7 mouse cellular contexts compared by ENCODE assay signal in genomic region chr4:141213342-141213741, GRCm38 (mm10). TPM values are rescaled to one million over a fixed set of nuclear protein-coding genes. Genes with fewer than 3 reads are reported as not detected.
DNase-seq lines count a peak whose midpoint lies in the region; ATAC-seq and TF ChIP-seq lines count a peak whose summit lies in the region.

No protein-coding gene starts in this region.

- no peaks in the 10 kb centered on the region for H3K27me3 ChIP-seq in lung, postnatal 0 days (replicated peaks; ENCODE audit: insufficient read depth, low read length)
- 0 out of 2 replicates have a peak, but pooled peaks cover 8% of the 10 kb centered on the region for H3K27me3 ChIP-seq in forebrain, embryonic 12.5 days
- H3K27me3 ChIP-seq in liver, embryonic 12.5 days (replicated peaks) = no peaks in the 10 kb centered on the region
- H3K27me3 ChIP-seq in stomach, embryonic 16.5 days (ENCODE audit: control insufficient read depth, insufficient read depth, low read length) = no peaks in the 10 kb centered on the region

- whole genome bisulfite sequencing in lung, postnatal 0 days = 45% methylated on average over 2 of the region's 2 CpGs
- 42% methylated on average over 2 of the region's 2 CpGs for WGBS in lung, adult 2 months
- 32% methylated on average over 2 of the region's 2 CpGs for WGBS in forebrain, embryonic 12.5 days
- WGBS in liver, embryonic 12.5 days (ENCODE audit: insufficient replicate concordance) = 48% methylated on average over 2 of the region's 2 CpGs
- 41% methylated on average over 2 of the region's 2 CpGs for WGBS in stomach, embryonic 16.5 days

- H3K4me3 ChIP-seq in lung, postnatal 0 days (ENCODE audit: low read depth, low read length) = peak overlapping the region; percentile 50; the same call in 1 of the 2 replicates
- H3K4me3 ChIP-seq in lung, adult 2 months (replicated peaks; ENCODE audit: extremely low read depth, low read depth, low read length) = no peak overlapping the region
- H3K4me3 ChIP-seq in forebrain, embryonic 12.5 days (replicated peaks) = peak overlapping the region; percentile 55
- H3K4me3 ChIP-seq in liver, embryonic 12.5 days = peak overlapping the region; percentile 65
- peak overlapping the region; percentile 75 for H3K4me3 ChIP-seq in stomach, embryonic 16.5 days (replicated peaks; ENCODE audit: low read length)

- no peak for TF ChIP-seq CTCF in lung, postnatal 0 days (IDR thresholded peaks at IDR 0.05)
- no peak for TF ChIP-seq CTCF in lung, adult 2 months (IDR thresholded peaks at IDR 0.05; ENCODE audit: insufficient read depth, low read length)

- no peak for TF ChIP-seq EP300 in lung, postnatal 0 days (IDR thresholded peaks at IDR 0.05)

- no peak overlapping the region for H3K9ac ChIP-seq in lung, postnatal 0 days (replicated peaks; ENCODE audit: low read depth)
- peak overlapping the region; percentile 63; the same call in 1 of the 2 replicates for H3K9ac ChIP-seq in forebrain, embryonic 12.5 days
- peak overlapping the region; percentile 73 for H3K9ac ChIP-seq in liver, embryonic 12.5 days
- peak overlapping the region; percentile 78; the same call in 1 of the 2 replicates for H3K9ac ChIP-seq in stomach, embryonic 16.5 days (ENCODE audit: low read length)

- no peaks in the 10 kb centered on the region for H3K36me3 ChIP-seq in lung, postnatal 0 days (ENCODE audit: insufficient read depth, low read length)
- no peaks in the 10 kb centered on the region for H3K36me3 ChIP-seq in forebrain, embryonic 12.5 days (replicated peaks)
- no peaks in the 10 kb centered on the region for H3K36me3 ChIP-seq in liver, embryonic 12.5 days
- H3K36me3 ChIP-seq in stomach, embryonic 16.5 days (ENCODE audit: control insufficient read depth, insufficient read depth, low read length) = no peaks in the 10 kb centered on the region

- H3K4me1 ChIP-seq in lung, postnatal 0 days (ENCODE audit: insufficient read depth, low read depth, low read length) = peaks cover 6% of the 10 kb centered on the region; the same call in 1 of the 2 replicates
- peaks cover 7% of the 10 kb centered on the region; the same call in 1 of the 2 replicates for H3K4me1 ChIP-seq in lung, adult 2 months (ENCODE audit: control insufficient read depth, insufficient read depth, low read length)
- H3K4me1 ChIP-seq in forebrain, embryonic 12.5 days = peaks cover 19% of the 10 kb centered on the region
- peaks cover 34% of the 10 kb centered on the region for H3K4me1 ChIP-seq in liver, embryonic 12.5 days
- H3K4me1 ChIP-seq in stomach, embryonic 16.5 days (ENCODE audit: control insufficient read depth, insufficient read depth, low read length) = peaks cover 19% of the 10 kb centered on the region

- H3K4me2 ChIP-seq in lung, postnatal 0 days (replicated peaks; ENCODE audit: low read depth, low read length) = peak overlapping the region; percentile 89
- peak overlapping the region; percentile 94 for H3K4me2 ChIP-seq in forebrain, embryonic 12.5 days
- H3K4me2 ChIP-seq in liver, embryonic 12.5 days = peak overlapping the region; percentile 98
- H3K4me2 ChIP-seq in stomach, embryonic 16.5 days (ENCODE audit: low read depth, low read length) = peak overlapping the region; percentile 94

- intact Hi-C loops in left cerebral cortex, postnatal 10 days (cut with DNase I) = loop anchor here (10.0 kb wide), 1 partner anchor 151 kb away; the partner anchor contains the start of gene Fam131c

- no peak overlapping the region for H3K27ac ChIP-seq in lung, postnatal 0 days (ENCODE audit: low read length)
- H3K27ac ChIP-seq in forebrain, embryonic 12.5 days = 0 out of 2 replicates have a peak overlapping the region, but pooled peaks have one; percentile 27
- H3K27ac ChIP-seq in liver, embryonic 12.5 days = peak overlapping the region; percentile 62; the same call in 1 of the 2 replicates
- peak overlapping the region; percentile 63; the same call in 1 of the 2 replicates for H3K27ac ChIP-seq in stomach, embryonic 16.5 days (ENCODE audit: low read length)

- H3K9me3 ChIP-seq in lung, postnatal 0 days (ENCODE audit: low read length) = no peaks in the 10 kb centered on the region
- H3K9me3 ChIP-seq in forebrain, embryonic 12.5 days = no peaks in the 10 kb centered on the region
- no peaks in the 10 kb centered on the region for H3K9me3 ChIP-seq in liver, embryonic 12.5 days (replicated peaks)
- H3K9me3 ChIP-seq in stomach, embryonic 16.5 days (replicated peaks; ENCODE audit: control insufficient read depth, low read length) = no peaks in the 10 kb centered on the region

- DNase-seq in lung, postnatal 0 days (ENCODE audit: low spot score) = no peak
- DNase-seq in lung, adult 2 months = no peak
- no peak for DNase-seq in left cerebral cortex, postnatal 10 days (ENCODE audit: extremely low spot score in 1 of 2, low spot score in 2 of 2)
- DNase-seq in right cerebral cortex, postnatal 10 days (ENCODE audit: low spot score in 2 of 2) = no peak

- TF ChIP-seq POLR2A in lung, adult 2 months (IDR thresholded peaks at IDR 0.05; ENCODE audit: borderline replicate concordance, extremely low read depth, low read depth, low read length) = no peak

- ATAC-seq in lung, postnatal 0 days = no peak
- ATAC-seq in forebrain, embryonic 12.5 days (ENCODE audit: low FRiP score) = no peak
- ATAC-seq in liver, embryonic 12.5 days = no peak
- peak; percentile 14; the same call in 1 of the 2 replicates for ATAC-seq in stomach, embryonic 16.5 days (ENCODE audit: insufficient read depth, low FRiP score)

RNA-seq across cellular contexts. Expression of gene Rsg1, which starts 0.4 kb away (rescaled TPM):
- 2.0 and 2.4 TPM in 2 replicates for polyA plus RNA-seq in lung, postnatal 0 days (2015; fragmentation: Nextera tagmentation; extraction: Ambion mirVana)
- polyA plus RNA-seq in lung, adult 2 months (2012; rRNA removed) = 1.9 and 3.7 TPM in 2 replicates
- polyA plus RNA-seq in forebrain, embryonic 12.5 days (2016; fragmentation: Nextera tagmentation; extraction: Ambion mirVana) = 6.5 and 7.0 TPM in 2 replicates
- 3.3 and 3.5 TPM in 2 replicates for polyA plus RNA-seq in liver, embryonic 12.5 days (2016; fragmentation: Nextera tagmentation; extraction: Ambion mirVana)
- polyA plus RNA-seq in stomach, embryonic 16.5 days (2015; fragmentation: Nextera tagmentation; extraction: Ambion mirVana) = 5.5 and 5.6 TPM in 2 replicates
- total RNA-seq in left cerebral cortex, postnatal 10 days (2021) = 1 to 10 TPM; 3.5 to 5.0 TPM

RNA-seq across cellular contexts. Expression of gene Arhgef19, which starts 26.0 kb away (rescaled TPM):
- 2.9 and 3.8 TPM in 2 replicates for polyA plus RNA-seq in lung, postnatal 0 days (2015; fragmentation: Nextera tagmentation; extraction: Ambion mirVana)
- polyA plus RNA-seq in lung, adult 2 months (2012; rRNA removed) = 11.5 and 15.3 TPM in 2 replicates
- 1.9 and 2.6 TPM in 2 replicates for polyA plus RNA-seq in forebrain, embryonic 12.5 days (2016; fragmentation: Nextera tagmentation; extraction: Ambion mirVana)
- polyA plus RNA-seq in liver, embryonic 12.5 days (2016; fragmentation: Nextera tagmentation; extraction: Ambion mirVana) = 1.9 and 2.4 TPM in 2 replicates
- polyA plus RNA-seq in stomach, embryonic 16.5 days (2015; fragmentation: Nextera tagmentation; extraction: Ambion mirVana) = 16.1 and 18.9 TPM in 2 replicates
- 1 to 10 TPM; 4.2 to 5.9 TPM for total RNA-seq in left cerebral cortex, postnatal 10 days (2021)
